Mouse (Mus musculus) lung, postnatal 0 days (tissue): ENCODE results near the gene Bri3. TPM values are rescaled to one million over a fixed set of nuclear protein-coding genes. Genes with fewer than 3 reads are reported as not detected.

Source experiments
- ATAC-seq: fragments of 200-750 bp; cut with Nextera tagmentation; 2 replicates; pipeline ENCODE4 v1.8.0; 2017; ENCODE audit warnings: moderate library complexity
- DNase-seq: peaks from one replicate; pipeline ENCODE4 v3.0.0-alpha.2; 2016; ENCODE audit warnings: low spot score
- H3K27ac ChIP-seq: fragments of 300-500 bp; sonication (generic); 2 replicates; pipeline ENCODE4 v1.5.1; 2014; ENCODE audit warnings: antibody characterized with exemption, mild to moderate bottlenecking, low read length, mixed read lengths
- H3K27me3 ChIP-seq: fragments of 300-500 bp; sonication (generic); replicated peaks from 2 replicates; pipeline ENCODE4 v1.6.1; 2014; ENCODE audit warnings: low read length, mixed read lengths; ENCODE audit not compliant: insufficient read depth
- H3K36me3 ChIP-seq: fragments of 300-500 bp; sonication (generic); 2 replicates; pipeline ENCODE4 v1.6.1; 2014; ENCODE audit warnings: low read length, mixed read lengths; ENCODE audit not compliant: insufficient read depth
- H3K4me1 ChIP-seq: fragments of 300-500 bp; sonication (generic); 2 replicates; pipeline ENCODE4 v1.6.1; 2014; ENCODE audit warnings: antibody characterized with exemption, low read depth, low read length, mixed read lengths; ENCODE audit not compliant: insufficient read depth
- H3K4me2 ChIP-seq: fragments of 300-500 bp; sonication (generic); replicated peaks from 2 replicates; pipeline ENCODE4 v1.6.1; 2014; ENCODE audit warnings: low read depth, mild to moderate bottlenecking, low read length, moderate library complexity, mixed read lengths
- H3K4me3 ChIP-seq: fragments of 300-500 bp; sonication (generic); 2 replicates; pipeline ENCODE4 v1.5.1; 2014; ENCODE audit warnings: low read depth, low read length
- H3K9ac ChIP-seq: fragments of 300-500 bp; sonication (generic); replicated peaks from 2 replicates; pipeline ENCODE4 v1.6.1; 2014; ENCODE audit warnings: low read depth, mild to moderate bottlenecking
- H3K9me3 ChIP-seq: fragments of 300-500 bp; sonication (generic); 2 replicates; pipeline ENCODE4 v1.6.1; 2016; ENCODE audit warnings: low read length, mixed read lengths
- CTCF ChIP-seq: IDR thresholded peaks from 2 replicates; pipeline ENCODE4 v1.5.1; 2016; ENCODE audit warnings: antibody characterized with exemption, mild to moderate bottlenecking
- EP300 ChIP-seq: IDR thresholded peaks from 2 replicates; pipeline ENCODE4 v1.6.1; 2016; ENCODE audit warnings: antibody characterized with exemption, mild to moderate bottlenecking, control low read depth
- WGBS: fragments of 180-500 bp; shearing (Covaris S2); extraction: QIAGEN DNeasy Blood & Tissue Kit; methylation state at CpG from one replicate; pipeline ENCODE4 v1.1.7; 2014; 5-methylcytosine and 5-hydroxymethylcytosine counted together
- polyA plus RNA-seq: library from polyadenylated mRNA; unstranded; fragments of >200 nt; fragmentation: Nextera tagmentation; extraction: Ambion mirVana; gene quantifications from 2 replicates; pipeline ENCODE4 v1.2.1, GENCODE M21; 2015

The Bri3 gene
- polyA plus RNA-seq, 1 experiment from 2014 or later = 286 TPM

DNA sequence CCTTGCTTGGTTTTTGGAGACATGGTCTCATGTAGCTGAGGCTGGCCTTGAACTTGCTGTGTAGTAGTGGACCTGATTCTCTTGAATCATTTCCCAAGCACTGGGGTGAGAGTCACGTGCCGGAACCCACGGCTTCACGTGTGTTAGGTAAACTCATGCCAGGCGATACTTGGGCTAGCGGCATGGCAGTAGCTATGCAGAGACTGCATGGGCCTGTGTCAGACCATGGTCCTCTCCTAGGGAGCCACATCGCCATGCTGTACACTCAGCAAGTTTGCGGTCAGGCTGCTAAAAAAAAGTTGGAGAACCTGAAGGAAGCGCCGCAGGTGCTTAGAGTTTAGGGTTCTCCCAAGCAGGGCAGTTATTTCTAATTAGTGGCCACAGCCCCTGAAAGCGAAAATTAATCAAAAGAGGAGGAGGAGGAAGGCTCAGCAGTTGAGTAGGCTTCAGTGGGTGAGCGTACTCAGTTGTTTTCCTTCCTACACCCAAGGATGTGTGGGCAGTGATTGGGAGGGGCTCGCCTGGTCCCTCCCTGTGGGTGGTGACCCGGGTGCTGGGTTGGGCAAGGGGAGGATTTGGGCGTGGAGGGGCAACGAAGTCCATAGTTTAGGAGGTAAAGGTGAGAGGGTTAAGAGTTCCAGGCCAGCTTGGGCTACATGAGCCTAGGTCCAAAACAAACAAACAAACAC, 10.0 kb downstream of the Bri3 start:
- WGBS = 51% methylated on average over 16 of the region's 16 CpGs
- peak overlapping the region; percentile 98 for H3K27ac ChIP-seq
- H3K4me2 ChIP-seq = peak overlapping the region; percentile 76
- H3K9ac ChIP-seq = no peak overlapping the region
- no peaks in the 10 kb centered on the region for H3K27me3 ChIP-seq
- H3K9me3 ChIP-seq = no peaks in the 10 kb centered on the region
- H3K4me3 ChIP-seq = peak overlapping the region; percentile 99
- ATAC-seq = peak; percentile 76
- H3K36me3 ChIP-seq = no peaks in the 10 kb centered on the region
- TF ChIP-seq CTCF (no peak), EP300 (peak; percentile 35)
- DNase-seq = peak; percentile 90
- H3K4me1 ChIP-seq = peaks cover 21% of the 10 kb centered on the region

DNA sequence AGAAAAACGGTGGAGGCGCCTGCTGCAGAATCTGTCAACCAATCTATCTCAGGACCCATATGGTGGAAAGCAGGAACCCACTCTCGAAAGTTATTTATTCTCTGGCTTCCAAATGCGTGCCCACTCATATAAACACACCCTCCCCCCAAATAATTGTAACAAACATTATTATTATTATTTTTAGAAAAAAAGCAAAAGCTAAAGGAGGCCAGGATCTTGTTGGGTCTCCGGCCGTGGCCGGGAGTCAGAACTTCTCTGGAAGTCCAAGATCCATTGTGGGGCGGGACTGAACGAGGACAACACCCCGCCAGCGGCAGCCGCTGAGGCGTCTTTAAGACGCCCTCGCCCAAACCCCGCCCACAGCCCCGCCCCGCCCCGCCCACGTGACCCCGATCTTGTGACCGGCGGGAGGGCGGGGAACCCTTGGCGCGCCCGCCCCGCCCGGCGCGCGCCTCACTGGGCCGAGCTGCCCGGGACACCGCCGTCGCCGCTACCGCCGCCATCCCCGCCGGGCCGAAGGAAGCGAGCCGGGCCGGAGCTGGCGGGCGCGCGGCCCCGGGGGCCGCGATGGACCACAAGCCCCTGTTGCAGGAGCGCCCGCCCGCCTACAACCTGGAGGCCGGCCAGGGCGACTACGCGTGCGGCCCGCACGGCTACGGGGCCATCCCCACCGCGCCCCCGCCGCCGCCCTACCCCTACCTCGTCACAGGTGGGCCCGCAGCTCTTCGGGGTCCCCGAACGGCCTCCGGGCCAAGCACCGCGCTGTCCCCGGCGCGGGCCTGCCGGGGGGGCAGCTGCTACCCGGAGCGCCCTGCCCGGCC, 10.8 kb downstream of the Bri3 start:
- DNase-seq = peak; percentile 96
- peak; percentile 86 for ATAC-seq
- peak overlapping the region; percentile 97 for H3K9ac ChIP-seq
- no peaks in the 10 kb centered on the region for H3K36me3 ChIP-seq
- H3K27me3 ChIP-seq = no peaks in the 10 kb centered on the region
- H3K27ac ChIP-seq = peak overlapping the region; percentile 98
- peak overlapping the region; percentile 99 for H3K4me3 ChIP-seq
- H3K4me1 ChIP-seq = peaks cover 21% of the 10 kb centered on the region
- peak overlapping the region; percentile 76 for H3K4me2 ChIP-seq
- WGBS = under 1% methylated on average over 24 of the region's 84 CpGs
- H3K9me3 ChIP-seq = no peaks in the 10 kb centered on the region
- TF ChIP-seq CTCF (no peak), EP300 (peak; percentile 9; the same call in 1 of the 2 replicates)

DNA sequence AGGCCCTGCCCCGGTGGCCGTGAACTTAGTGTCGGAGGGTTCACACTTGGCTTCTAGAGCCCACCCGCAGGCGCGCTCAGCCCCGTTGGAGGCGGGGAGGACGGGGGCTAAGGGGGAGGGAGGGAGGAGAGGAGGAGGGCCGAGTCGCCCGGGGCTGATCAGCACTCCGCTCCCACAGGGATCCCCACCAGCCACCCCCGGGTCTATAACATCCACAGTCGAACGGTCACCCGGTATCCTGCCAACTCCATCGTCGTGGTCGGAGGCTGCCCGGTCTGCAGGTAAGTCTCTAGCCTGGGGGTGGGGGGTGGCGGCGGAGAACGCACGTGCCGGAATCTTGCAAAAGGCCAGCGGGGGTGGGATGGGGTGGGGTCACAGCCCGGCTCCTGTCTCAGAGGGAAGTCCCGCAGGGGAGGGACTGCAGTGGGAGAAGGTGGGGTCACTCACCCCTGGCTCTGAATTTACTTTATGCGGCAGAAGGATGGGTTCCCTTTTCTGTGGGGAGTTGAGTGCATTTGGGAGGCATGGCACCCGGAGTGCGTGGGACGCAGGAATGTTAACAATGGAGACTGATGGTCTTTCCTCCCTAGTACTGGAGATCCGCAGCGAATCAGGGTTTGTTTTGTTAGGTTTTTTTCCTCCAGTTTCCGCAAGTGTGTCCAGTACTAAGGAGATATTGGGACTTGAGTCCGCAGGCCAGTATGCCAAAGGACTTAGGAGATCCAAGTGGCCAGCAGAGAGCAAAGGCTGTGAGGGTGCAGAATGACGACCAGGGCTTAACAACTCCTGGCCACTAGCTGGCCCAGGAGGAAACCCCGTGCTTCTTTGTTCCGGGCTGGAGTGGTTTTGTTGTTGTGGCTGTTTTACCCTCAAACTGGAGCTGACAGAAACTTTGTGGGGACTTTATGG, 11.6 kb downstream of the Bri3 start:
- H3K9ac ChIP-seq = peak overlapping the region; percentile 97
- TF ChIP-seq CTCF = peak; percentile 40
- peak; percentile 45; the same call in 1 of the 2 replicates for TF ChIP-seq EP300
- no peaks in the 10 kb centered on the region for H3K9me3 ChIP-seq
- H3K27ac ChIP-seq = peak overlapping the region; percentile 98
- H3K4me3 ChIP-seq = peak overlapping the region; percentile 99
- no peaks in the 10 kb centered on the region for H3K27me3 ChIP-seq
- DNase-seq (peak; percentile 77), ATAC-seq (peak; percentile 28)
- peaks cover 21% of the 10 kb centered on the region for H3K4me1 ChIP-seq
- 0 out of 2 replicates have a peak, but pooled peaks cover 4% of the 10 kb centered on the region for H3K36me3 ChIP-seq
- peak overlapping the region; percentile 76 for H3K4me2 ChIP-seq
- WGBS = under 1% methylated on average over 28 of the region's 40 CpGs

DNA sequence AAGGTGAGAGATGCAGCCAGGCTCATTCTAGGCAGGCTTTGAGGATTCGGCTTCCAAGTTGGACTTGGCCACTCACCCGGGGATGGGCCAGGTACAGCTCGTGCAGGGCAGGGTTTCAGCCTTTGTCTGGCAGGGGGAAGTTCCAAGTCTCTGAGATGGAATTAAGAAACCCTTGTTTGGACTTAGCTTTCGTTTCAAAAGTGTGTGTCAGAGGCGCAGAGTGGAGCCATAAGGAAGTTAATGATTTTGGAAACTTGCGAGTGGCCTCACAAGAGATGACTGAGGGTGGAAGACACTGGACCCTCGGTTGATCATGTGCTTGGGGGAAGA, 12.3 kb downstream of the Bri3 start:
- ATAC-seq = no peak
- peaks cover 21% of the 10 kb centered on the region for H3K4me1 ChIP-seq
- peak overlapping the region; percentile 76 for H3K4me2 ChIP-seq
- no peaks in the 10 kb centered on the region for H3K27me3 ChIP-seq
- peak overlapping the region; percentile 98 for H3K27ac ChIP-seq
- no peaks in the 10 kb centered on the region for H3K9me3 ChIP-seq
- H3K4me3 ChIP-seq = peak overlapping the region; percentile 99
- H3K36me3 ChIP-seq = 0 out of 2 replicates have a peak, but pooled peaks cover 7% of the 10 kb centered on the region
- TF ChIP-seq EP300 (0 out of 2 replicates have a peak, but pooled peaks have one; percentile 3), CTCF (no peak)
- peak overlapping the region; percentile 97 for H3K9ac ChIP-seq
- 8% methylated on average over 7 of the region's 7 CpGs for WGBS
- peak; percentile 65 for DNase-seq

DNA sequence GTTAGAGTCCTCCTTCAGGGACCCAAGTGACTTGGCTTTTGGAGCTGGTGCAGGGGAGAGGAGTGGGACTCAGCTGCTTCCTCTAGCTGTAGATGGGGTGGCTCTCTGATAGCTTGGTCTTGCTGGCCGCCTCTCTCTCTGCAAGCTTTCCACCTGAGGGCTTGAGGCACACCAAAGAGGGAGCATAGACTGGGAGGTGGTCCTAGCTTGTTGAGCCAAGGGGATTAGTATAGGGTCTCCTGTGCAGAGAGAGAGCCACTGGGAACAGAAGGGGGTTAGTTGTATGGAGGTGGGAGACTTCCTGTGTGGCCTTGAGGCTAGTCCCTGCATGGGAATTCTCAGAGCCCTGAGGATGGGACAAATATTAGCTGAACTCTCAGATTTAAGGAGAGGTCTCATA, 12.7 kb downstream of the Bri3 start:
- no peak for ATAC-seq

More for the DNA sequence above, 12.7 kb downstream of the Bri3 start:
- Histone ChIP-seq H3K9me3 (no peaks in the 10 kb centered on the region), H3K4me2 (peak overlapping the region; percentile 76), H3K27ac (peak overlapping the region; percentile 98), H3K27me3 (no peaks in the 10 kb centered on the region), H3K36me3 (0 out of 2 replicates have a peak, but pooled peaks cover 7% of the 10 kb centered on the region), H3K4me1 (peaks cover 21% of the 10 kb centered on the region), H3K9ac (peak overlapping the region; percentile 97; the same call in 1 of the 2 replicates), H3K4me3 (peak overlapping the region; percentile 99)
- WGBS = 31% methylated on average over 1 of the region's 1 CpGs
- TF ChIP-seq CTCF (no peak), EP300 (no peak)
- no peak for DNase-seq
